Mouse (Mus musculus) liver, postnatal 0 days (tissue): ENCODE data around the gene Gm17402.

Source experiments
- CTCF ChIP-seq: sonication (generic); IDR thresholded peaks from 2 replicates; pipeline ENCODE4 v1.5.1; 2016; ENCODE audit warnings: antibody characterized with exemption, low read depth
- EP300 ChIP-seq: IDR thresholded peaks from 2 replicates; pipeline ENCODE4 v1.6.1; 2016; ENCODE audit warnings: antibody characterized with exemption, low read depth, mild to moderate bottlenecking

- TF ChIP-seq CTCF (no peak), EP300 (no peak)
Observed at GRCm38 (mm10) chr3:67373872-67374271, 1.1 kb downstream of the Gm17402 start, which contains the start of gene Mlf1.
